12 mouse cellular contexts compared by ENCODE assay signal in the genomic region with DNA sequence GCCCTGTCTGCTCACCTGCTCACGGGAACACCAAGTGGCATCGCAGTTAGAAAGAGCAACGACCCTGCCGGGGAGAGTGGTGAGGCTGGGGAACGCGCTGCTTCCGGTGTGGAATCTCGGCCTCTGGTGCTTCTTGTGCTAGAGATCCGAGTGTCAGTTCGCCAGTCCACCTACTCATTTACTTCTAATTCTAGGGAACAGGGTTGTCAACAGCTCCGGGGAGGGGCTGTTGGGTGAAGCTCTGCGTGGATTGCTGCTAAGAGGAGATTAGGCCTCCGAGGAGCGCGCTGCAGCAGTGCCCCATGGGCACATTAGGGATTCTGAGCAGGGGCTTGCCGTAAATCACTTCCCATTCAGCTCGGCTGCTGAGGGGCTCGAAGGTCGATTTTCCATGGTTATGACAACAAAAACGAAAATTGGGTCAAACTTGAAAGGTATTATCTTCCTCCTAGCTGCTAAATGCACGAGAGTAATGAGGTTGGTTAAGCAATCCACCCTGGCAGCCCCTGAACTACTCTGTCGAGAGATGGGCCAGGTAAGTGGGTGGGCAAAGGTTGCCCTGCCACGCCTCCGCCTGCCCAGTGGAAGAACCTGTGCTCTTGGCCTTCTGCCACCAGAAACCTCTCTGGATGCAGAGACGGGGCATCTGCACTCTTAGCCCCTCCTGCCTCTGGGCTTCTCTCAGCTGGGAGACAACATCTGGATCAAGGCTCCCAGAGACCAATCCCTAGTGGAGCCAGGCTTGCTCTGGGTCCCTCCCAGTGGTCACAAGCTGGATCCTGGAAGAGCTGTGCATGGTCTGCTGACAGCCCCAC.
DNase-seq lines count a peak whose midpoint lies in the region; ATAC-seq and TF ChIP-seq lines count a peak whose summit lies in the region.
"Had no signal": no experiment of that assay in that cellular context is flagged by ENCODE, and none has a peak within 500 bp of the region (broad histone marks: within the 10 kb centered on the region; RNA-seq: fewer than 3 reads in every experiment).

No protein-coding gene starts in this region.

- H3K9me3 ChIP-seq in hindbrain, embryonic 16.5 days (ENCODE audit: control insufficient read depth, low read length) = no peaks in the 10 kb centered on the region
- H3K9me3 ChIP-seq in kidney, embryonic 16.5 days (ENCODE audit: low read length) = no peaks in the 10 kb centered on the region
- H3K9me3 ChIP-seq in neural tube, embryonic 13.5 days = no peaks in the 10 kb centered on the region

- no peak overlapping the region for H3K9ac ChIP-seq in hindbrain, embryonic 16.5 days (ENCODE audit: low read depth, low read length)
- H3K9ac ChIP-seq in kidney, embryonic 16.5 days (replicated peaks; ENCODE audit: low read length) = no peak overlapping the region
- peak overlapping the region; percentile 45; the same call in 1 of the 2 replicates for H3K9ac ChIP-seq in neural tube, embryonic 13.5 days

- peaks cover 10% of the 10 kb centered on the region for H3K4me1 ChIP-seq in hindbrain, embryonic 16.5 days (ENCODE audit: control insufficient read depth, insufficient read depth, low read depth, low read length)
- no peaks in the 10 kb centered on the region for H3K4me1 ChIP-seq in kidney, embryonic 16.5 days (ENCODE audit: insufficient read depth, low read length)
- H3K4me1 ChIP-seq in neural tube, embryonic 13.5 days (replicated peaks) = peaks cover 47% of the 10 kb centered on the region

- ATAC-seq in hindbrain, embryonic 16.5 days = no peak
- peak; percentile 42; the same call in 1 of the 2 replicates for ATAC-seq in kidney, embryonic 16.5 days (ENCODE audit: low FRiP score, low TSS enrichment)
- ATAC-seq in neural tube, embryonic 13.5 days (ENCODE audit: low read depth) = peak; percentile 48; the same call in 1 of the 2 replicates
- no peak for ATAC-seq in megakaryocyte progenitor cell, adult 5-6 weeks (replicated peaks; ENCODE audit: poor library complexity)
- ATAC-seq in inflammation-experienced regulatory T-cells, adult 6 months = no peak
- ATAC-seq: Patski had no signal

- 48% methylated on average over 25 of the region's 25 CpGs for WGBS in hindbrain, embryonic 16.5 days
- 53% methylated on average over 25 of the region's 25 CpGs for WGBS in kidney, embryonic 16.5 days
- 30% methylated on average over 25 of the region's 25 CpGs for WGBS in neural tube, embryonic 13.5 days

- H3K36me3 ChIP-seq in hindbrain, embryonic 16.5 days (ENCODE audit: control insufficient read depth, insufficient read depth, low read length) = no peaks in the 10 kb centered on the region
- no peaks in the 10 kb centered on the region for H3K36me3 ChIP-seq in kidney, embryonic 16.5 days (ENCODE audit: insufficient read depth, low read length)
- H3K36me3 ChIP-seq in neural tube, embryonic 13.5 days = no peaks in the 10 kb centered on the region

- no peaks in the 10 kb centered on the region for H3K27me3 ChIP-seq in hindbrain, embryonic 16.5 days (replicated peaks; ENCODE audit: control insufficient read depth, insufficient read depth, low read length)
- no peaks in the 10 kb centered on the region for H3K27me3 ChIP-seq in kidney, embryonic 16.5 days (ENCODE audit: insufficient read depth, low read length)
- H3K27me3 ChIP-seq in neural tube, embryonic 13.5 days = no peaks in the 10 kb centered on the region
- H3K27me3 ChIP-seq: Patski had no signal

- no peak overlapping the region for H3K4me3 ChIP-seq in left cerebral cortex, adult 2 months
- H3K4me3 ChIP-seq in hindbrain, embryonic 16.5 days (ENCODE audit: low read length) = no peak overlapping the region
- H3K4me3 ChIP-seq in kidney, embryonic 16.5 days (ENCODE audit: low read length) = no peak overlapping the region
- no peak overlapping the region for H3K4me3 ChIP-seq in neural tube, embryonic 13.5 days

- intact Hi-C loops in left cerebral cortex, adult 2 months (cut with DNase I) = no loop called here

- DNase-seq in left cerebral cortex, adult 2 months (ENCODE audit: extremely low spot score in 1 of 2, low spot score in 2 of 2) = no peak
- no peak for DNase-seq in left cerebral cortex, adult 9 months (ENCODE audit: low spot score in 2 of 2)
- DNase-seq: adrenal gland, postnatal 10 days; lung, postnatal 14 days had no signal

- no peak for TF ChIP-seq CTCF in left cerebral cortex, adult 2 months (IDR thresholded peaks at IDR 0.05)

- peak overlapping the region; percentile 67 for H3K27ac ChIP-seq in left cerebral cortex, adult 2 months
- peak overlapping the region; percentile 37; the same call in 1 of the 2 replicates for H3K27ac ChIP-seq in hindbrain, embryonic 16.5 days (ENCODE audit: low read depth, low read length)
- H3K27ac ChIP-seq in kidney, embryonic 16.5 days (ENCODE audit: low read length) = no peak overlapping the region
- peak overlapping the region; percentile 67 for H3K27ac ChIP-seq in neural tube, embryonic 13.5 days (replicated peaks)

- peak overlapping the region; percentile 12; the same call in 1 of the 2 replicates for H3K4me2 ChIP-seq in hindbrain, embryonic 16.5 days (ENCODE audit: low read length)
- H3K4me2 ChIP-seq in kidney, embryonic 16.5 days (replicated peaks; ENCODE audit: low read depth, low read length) = no peak overlapping the region
- peak overlapping the region; percentile 0; the same call in 1 of the 2 replicates for H3K4me2 ChIP-seq in neural tube, embryonic 13.5 days
- H3K4me2 ChIP-seq: heart, embryonic 11.5 days; liver, embryonic 11.5 days had no signal

Comparison
In these comparisons a context has a peak if more than half of its experiments do, and no peak if none do; other contexts are left out.
1. ATAC-seq: peak in kidney, embryonic 16.5 days (single experiment) and neural tube, embryonic 13.5 days (single experiment); none in hindbrain, embryonic 16.5 days (single experiment), megakaryocyte progenitor cell, adult 5-6 weeks (single experiment) and inflammation-experienced regulatory T-cells, adult 6 months (single experiment).